Mouse (Mus musculus) cerebellum, adult 8-10 months (tissue): Measurements from ENCODE around the gene Vav1.

Source experiments
- DNase-seq: peaks from one replicate; pipeline ENCODE4 v3.0.0; 2022

Gene Vav1

GRCm38 (mm10) chr17:57344029-57344707, 65.3 kb downstream of the Vav1 start:
- no peak for DNase-seq

GRCm38 (mm10) chr17:57347017-57347416, 68.1 kb downstream of the Vav1 start:
- DNase-seq = no peak

GRCm38 (mm10) chr17:57347781-57348180, 68.9 kb downstream of the Vav1 start:
- DNase-seq = no peak

GRCm38 (mm10) chr17:57349067-57349466, 70.2 kb downstream of the Vav1 start:
- no peak for DNase-seq

- no peak for DNase-seq
Observed at GRCm38 (mm10) chr17:57350212-57350611, 71.3 kb downstream of the Vav1 start.

GRCm38 (mm10) chr17:57351107-57351506, 72.2 kb downstream of the Vav1 start:
- DNase-seq = no peak

GRCm38 (mm10) chr17:57358441-57358840, 79.5 kb downstream of the Vav1 start, which contains the start of gene Adgre1:
Gene Adgre1, plus strand, starts transcription at chr17:57358691.
- DNase-seq = no peak

GRCm38 (mm10) chr17:57359485-57360241, 80.8 kb downstream of the Vav1 start:
- no peak for DNase-seq
